Mouse (Mus musculus) colon, adult 2 months (tissue): Measurements from ENCODE around the gene Tob1. TPM values are rescaled to one million over a fixed set of nuclear protein-coding genes. Genes with fewer than 3 reads are reported as not detected.

ENCODE experiments used
- polyA plus RNA-seq: library from polyadenylated mRNA; depleted of rRNA; stranded (reverse); fragments of >200 nt; gene quantifications from 2 replicates; pipeline ENCODE4 v1.2.3, GENCODE M21; 2012; rRNA removed

The Tob1 gene
- 105 and 111 TPM in 2 replicates for polyA plus RNA-seq

GRCm38 (mm10) chr11:94211124-94211603, at the start of gene Tob1:
Gene Tob1 (plus strand): TSS chr11:94211454.

DNA sequence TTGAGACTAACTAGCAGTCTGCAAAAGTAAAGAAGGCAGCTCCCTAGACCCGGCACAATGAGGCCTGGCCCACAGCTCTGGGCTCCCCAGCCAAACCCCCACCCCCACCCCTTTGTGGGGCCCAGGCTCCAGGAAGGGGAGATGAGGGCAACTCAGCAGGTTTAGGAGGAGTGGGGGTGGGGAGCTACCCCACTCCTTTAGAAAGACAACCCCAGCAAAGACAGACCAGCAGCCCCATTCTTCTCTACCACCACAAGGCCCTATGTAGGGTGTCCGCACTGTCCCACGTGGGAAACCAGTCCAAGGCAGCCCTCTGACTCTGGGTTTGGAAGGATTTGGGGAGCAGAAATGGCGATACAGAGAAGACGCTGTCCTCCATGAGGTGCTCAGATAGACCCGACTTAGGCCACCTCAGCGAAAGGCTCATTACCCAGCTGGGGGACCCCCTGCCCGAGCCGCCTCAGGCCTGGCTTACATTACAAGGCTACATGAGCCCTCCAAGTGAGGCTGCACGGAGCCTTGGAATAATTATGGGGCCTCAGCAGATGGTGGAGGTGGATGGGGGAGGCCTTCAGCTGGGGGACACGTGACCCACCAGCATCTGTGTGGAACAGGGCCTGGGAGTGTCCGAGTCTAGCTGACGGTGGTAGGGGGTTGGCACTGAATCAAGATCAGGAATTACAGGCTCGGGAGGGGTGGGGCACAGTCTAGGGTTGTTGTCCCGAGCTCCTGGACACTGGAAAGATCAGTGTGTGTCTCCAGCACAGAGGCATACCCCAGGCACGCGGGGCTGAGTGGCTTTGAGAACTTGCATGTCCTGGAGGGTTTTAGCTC, 34.9 kb downstream of the Tob1 start, which contains the start of gene Wfikkn2:
Gene Wfikkn2, minus strand, starts transcription at position 51 of the 834 bp plus-strand sequence.

Other genes starting within 250 kb of the Tob1 start
- 10.1 and 16.6 TPM in 2 replicates for gene Gm20390, start 243.2 kb upstream of the Tob1 start, polyA plus RNA-seq
- 69.8 and 69.9 TPM in 2 replicates for gene Nme1, start 242.9 kb upstream of the Tob1 start, polyA plus RNA-seq
- 30.5 and 36.7 TPM in 2 replicates for gene Spag9, start 215.4 kb upstream of the Tob1 start, polyA plus RNA-seq
- 1.9 and 2.3 TPM in 2 replicates for gene Wfikkn2, start 34.6 kb downstream of the Tob1 start, polyA plus RNA-seq
- 3.7 and 3.8 TPM in 2 replicates for gene Gm21885, start 70.4 kb downstream of the Tob1 start, polyA plus RNA-seq
- 4.5 and 5.4 TPM in 2 replicates for gene Luc7l3, start 110.5 kb downstream of the Tob1 start, polyA plus RNA-seq
- gene Ankrd40, start 116.5 kb downstream of the Tob1 start, polyA plus RNA-seq = 75.6 and 97.8 TPM in 2 replicates
- gene Abcc3, start 181.5 kb downstream of the Tob1 start, polyA plus RNA-seq = 208 and 226 TPM in 2 replicates